Mouse (Mus musculus) erythroblast, embryonic 14.5 days (primary cell): ENCODE measurements around the gene Thsd7b.

Experiments used
- GATA1 ChIP-seq: IDR thresholded peaks from 2 replicates; pipeline ENCODE4 v1.6.1; 2012; ENCODE audit warnings: low read length, inconsistent platforms, mixed read lengths
- TAL1 ChIP-seq: IDR thresholded peaks from 3 replicates; pipeline ENCODE4 v1.6.1; 2012; ENCODE audit warnings: low read length, inconsistent platforms, mixed read lengths

GRCm38 (mm10) chr1:130055012-130055411 lies 781.9 kb downstream of the Thsd7b start:
- TF ChIP-seq GATA1 (no peak), TAL1 (no peak)
